Mouse (Mus musculus) frontal cortex, postnatal 36 days (tissue): ENCODE measurements around the gene Ltbp2.

Source experiments
- DNase-seq, 2 experiments: peaks; one replicate each; pipeline ENCODE4 v3.0.0; 2022; ENCODE audit warnings: low spot score in 2 of 2

Gene Ltbp2

GRCm38 (mm10) chr12:84806010-84806409 lies 70.3 kb downstream of the Ltbp2 start:
- DNase-seq = no peak

GRCm38 (mm10) chr12:84805228-84805842 lies 71.0 kb downstream of the Ltbp2 start:
- no peak for DNase-seq

- DNase-seq = no peak
Observed at GRCm38 (mm10) chr12:84802625-84803024, 73.7 kb downstream of the Ltbp2 start.

DNA sequence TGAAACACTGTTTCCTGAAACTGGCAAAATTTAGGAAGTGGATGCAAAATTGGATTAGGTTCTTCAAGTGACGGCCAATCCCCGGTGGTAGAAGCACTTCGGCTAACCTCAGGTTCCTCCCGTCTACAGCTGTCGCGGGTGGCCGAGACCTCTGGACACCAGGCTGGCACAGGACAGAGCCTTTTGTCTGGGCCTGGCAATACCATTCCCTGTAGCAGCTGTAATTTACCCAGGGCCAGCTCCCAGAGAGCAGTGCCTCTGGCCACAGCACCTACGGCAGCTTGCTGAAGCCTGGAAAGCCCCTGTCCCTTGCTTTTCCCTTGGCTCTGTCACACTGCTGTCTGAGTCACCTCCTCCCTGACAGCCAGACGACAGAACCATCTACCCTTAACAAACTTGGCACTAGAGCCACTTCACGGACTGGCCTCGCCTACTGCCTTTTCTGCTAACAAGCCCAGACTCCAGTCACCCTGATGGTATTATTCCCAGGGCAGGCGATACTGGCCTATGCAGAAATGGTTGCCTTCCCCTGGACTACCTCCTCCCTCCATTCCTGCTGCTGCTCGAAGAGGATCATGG lies 74.7 kb downstream of the Ltbp2 start:
- no peak for DNase-seq

- DNase-seq = no peak
Observed at GRCm38 (mm10) chr12:84800419-84800818, 75.9 kb downstream of the Ltbp2 start.

- DNase-seq = no peak
Observed at GRCm38 (mm10) chr12:84799086-84799485, 77.2 kb downstream of the Ltbp2 start.

- no peak for DNase-seq
Observed at GRCm38 (mm10) chr12:84794647-84795046, 81.7 kb downstream of the Ltbp2 start.

DNA sequence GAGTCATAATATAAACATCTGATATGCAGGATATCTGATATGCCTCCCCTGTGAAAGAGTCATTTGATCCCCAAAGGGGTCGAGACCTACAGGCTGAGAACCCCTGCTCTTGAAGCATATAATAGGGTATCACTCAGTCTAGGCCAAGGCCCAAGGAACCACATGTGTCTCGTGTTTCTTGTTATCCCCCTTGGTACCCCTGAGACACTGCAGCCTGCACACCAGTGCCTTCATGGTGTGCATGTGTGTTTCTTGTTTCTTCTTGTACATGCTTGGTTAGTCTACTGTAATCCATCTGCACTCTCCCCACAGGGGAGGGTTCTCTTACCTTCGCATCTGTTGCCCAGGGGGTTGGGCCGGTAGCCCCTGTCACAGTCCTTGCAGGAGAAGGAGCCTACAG lies 83.7 kb downstream of the Ltbp2 start:
- no peak for DNase-seq

DNA sequence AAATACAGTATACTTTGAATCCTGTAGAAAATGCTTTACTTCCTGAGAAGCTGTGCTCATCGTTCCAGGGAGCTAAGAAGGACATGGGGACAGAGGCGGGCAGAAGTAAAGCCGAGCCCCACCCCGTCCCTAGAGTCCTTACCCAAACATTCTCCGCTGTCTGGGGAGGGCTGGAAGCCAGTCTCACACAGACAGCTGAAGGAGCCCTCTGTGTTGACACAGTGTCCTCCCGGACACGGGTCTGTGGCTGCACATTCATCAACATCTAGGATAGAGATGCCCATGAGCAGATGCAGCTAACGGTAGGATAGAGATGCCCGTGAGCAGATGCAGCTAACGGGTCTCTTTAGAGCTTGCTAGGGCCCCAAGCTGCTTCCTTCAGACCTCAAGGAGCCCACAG lies 85.5 kb downstream of the Ltbp2 start:
- DNase-seq = no peak

- no peak for DNase-seq
Observed at GRCm38 (mm10) chr12:84786091-84786490, 90.2 kb downstream of the Ltbp2 start.

DNA sequence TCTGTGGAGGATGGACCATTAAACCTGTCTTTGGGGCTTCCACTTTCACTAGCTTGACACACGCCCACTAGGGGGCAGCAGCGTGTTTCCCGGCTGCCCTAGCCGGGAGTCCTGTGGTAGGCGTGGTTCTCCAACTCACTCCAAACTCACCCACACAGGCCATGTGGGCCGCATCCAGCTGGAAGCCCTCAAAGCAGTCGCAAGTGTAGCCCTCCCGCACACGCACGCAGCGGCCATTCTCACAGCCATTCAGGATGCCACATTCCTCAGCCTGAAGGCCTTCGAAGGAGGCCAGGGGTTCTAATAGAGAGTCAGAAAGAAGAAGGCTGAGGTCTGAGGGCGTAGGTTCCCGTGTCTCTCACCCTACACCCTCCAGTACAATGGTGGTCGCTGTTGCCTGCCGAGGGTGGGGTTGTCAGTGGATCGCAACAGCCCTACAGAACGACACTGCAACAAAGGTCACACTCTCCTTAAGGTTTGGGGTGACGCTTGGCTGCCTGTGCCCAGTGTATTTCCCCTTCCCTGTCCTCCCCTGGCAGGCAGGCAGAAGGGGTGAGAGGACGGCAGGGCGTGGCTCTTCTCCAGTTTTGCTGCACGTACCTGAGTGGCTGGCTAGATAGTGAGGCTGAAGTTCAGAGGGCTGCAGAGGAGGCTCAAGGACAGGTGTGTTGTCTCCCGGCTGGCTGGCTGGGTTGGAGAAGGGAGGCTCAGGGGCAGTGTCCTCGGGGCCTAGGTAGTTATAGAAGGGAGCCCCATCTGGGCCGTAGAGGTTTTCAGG lies 91.5 kb downstream of the Ltbp2 start:
- DNase-seq = peak; percentile 84 to 85

DNA sequence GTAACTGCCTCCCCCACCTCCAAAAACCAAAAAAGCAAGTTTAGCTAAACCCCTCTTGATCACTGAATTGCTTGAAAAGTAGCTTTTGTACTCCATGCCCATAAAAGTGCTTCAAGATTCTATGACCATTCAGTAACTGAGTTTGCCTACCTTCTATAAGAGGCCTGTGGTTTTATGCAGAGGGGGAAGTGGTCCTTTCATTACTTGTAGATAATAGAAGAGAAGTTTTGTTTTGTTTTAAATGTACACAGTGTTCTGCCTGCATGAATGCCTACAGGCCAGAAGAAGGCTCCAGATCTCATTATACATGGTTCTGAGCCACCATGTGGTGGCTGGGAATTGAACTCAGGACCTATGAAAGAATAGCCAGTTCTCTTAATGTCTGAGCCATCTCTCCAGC lies 100.1 kb downstream of the Ltbp2 start:
- DNase-seq = no peak

GRCm38 (mm10) chr12:84774376-84774775 lies 102.0 kb downstream of the Ltbp2 start:
- DNase-seq = no peak

DNA sequence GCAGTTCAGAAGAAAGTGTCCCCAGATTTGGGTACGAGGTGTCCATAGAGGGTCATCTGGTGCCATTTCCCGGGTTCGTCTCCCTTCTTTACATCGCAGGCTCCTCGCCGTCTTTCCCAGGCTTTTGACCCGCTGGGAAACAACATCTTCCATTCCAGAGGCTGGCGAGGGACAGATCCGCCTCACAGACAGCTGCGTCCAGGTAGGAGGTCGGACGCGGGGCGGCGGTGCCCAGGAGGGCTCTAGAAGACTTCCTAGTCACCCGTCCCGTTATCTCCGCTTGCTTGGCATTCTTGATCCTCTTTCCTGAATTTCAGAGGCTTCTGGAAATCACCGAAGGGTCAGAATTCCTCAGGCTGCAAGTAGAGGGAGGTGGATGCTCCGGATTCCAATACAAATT lies 102.9 kb downstream of the Ltbp2 start:
- DNase-seq = no peak

DNA sequence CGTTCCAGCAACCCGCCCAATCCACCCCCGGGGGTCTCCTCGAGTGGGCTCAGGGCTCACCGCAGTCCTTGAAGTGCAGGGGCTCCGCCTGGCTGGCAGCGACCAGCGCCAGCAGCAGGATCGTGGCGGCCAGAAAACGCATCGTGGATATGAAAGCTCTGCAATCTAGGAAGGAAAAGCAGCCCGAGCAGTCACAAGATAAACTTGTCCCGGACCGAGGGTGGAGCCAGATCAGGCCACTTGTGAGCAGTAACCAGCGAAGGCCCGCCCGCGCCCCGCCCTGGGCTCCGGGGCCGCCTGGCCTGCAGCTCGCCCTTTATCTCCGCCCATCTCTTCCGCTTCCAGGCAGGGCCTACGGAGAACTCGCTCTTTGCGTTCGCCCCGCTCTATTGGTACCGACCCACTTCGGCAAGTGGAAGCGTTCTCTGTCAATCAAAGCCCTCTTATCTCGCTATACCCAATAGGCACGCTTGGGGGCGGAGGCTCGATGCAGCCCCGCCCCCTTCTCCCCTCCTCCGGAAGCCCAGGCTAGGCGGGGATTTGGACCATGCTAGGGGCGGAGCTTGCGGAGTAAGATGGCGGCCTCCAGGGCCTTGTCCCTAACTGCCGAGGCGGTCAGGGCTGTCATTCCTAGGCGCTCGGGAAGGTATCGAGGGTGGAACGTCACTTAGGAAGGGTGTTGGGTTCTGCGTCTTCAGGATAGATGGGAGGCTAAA lies 103.4 kb downstream of the Ltbp2 start, which contains the start of the genes Npc2 and Isca2:
Gene Npc2 (minus strand): TSS at position 427 of the 716 bp plus-strand sequence.
Gene Isca2 (plus strand): TSS at position 526 of the 716 bp plus-strand sequence.
- peak; percentile 95 to 97 for DNase-seq

DNA sequence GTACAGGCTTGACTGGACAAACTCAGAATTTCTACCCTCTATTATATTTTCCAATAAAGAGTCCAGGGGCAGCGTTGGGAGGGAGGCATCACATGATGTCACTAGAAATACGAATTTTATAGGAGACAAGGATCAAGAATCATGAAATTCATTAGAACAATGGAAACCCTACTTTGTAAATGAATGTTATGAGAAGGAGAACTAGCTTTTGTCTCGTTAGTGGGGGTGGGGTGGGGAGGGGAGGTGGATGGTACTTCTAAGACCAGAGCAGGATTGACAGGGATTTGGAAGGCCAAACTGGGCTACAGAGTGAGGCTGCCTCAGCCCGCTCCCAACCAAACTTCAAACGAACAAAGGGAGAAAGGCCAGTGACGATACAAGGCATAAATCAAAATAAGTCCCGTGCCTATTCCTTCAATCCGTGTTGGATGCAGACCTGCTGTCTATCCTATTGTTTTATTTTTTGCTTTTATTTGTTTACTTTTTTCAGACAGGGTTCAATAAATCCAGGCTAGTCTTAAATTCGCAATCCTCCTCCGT lies 104.3 kb downstream of the Ltbp2 start:
- DNase-seq = no peak

DNA sequence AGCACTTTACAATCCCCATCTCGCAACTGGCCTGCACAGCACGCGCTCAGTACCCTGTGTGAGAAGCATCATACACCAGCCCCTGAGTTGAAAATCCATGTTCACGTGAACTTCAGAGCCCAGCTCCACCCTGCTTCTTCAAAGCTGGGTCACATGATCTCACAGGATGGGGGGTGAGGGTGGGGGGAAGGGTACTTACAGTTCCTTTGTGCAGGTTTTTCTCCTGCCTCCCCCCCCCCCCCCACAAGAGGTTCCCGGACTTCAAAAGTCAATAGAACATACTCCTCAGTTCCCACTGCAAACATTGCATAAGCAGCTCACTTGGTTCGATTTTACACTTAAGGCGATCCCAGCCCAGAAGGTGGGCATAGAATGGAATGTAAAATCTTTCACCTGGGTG lies 106.7 kb downstream of the Ltbp2 start:
- DNase-seq = no peak

GRCm38 (mm10) chr12:84767510-84767909 lies 108.8 kb downstream of the Ltbp2 start:
- no peak for DNase-seq

DNA sequence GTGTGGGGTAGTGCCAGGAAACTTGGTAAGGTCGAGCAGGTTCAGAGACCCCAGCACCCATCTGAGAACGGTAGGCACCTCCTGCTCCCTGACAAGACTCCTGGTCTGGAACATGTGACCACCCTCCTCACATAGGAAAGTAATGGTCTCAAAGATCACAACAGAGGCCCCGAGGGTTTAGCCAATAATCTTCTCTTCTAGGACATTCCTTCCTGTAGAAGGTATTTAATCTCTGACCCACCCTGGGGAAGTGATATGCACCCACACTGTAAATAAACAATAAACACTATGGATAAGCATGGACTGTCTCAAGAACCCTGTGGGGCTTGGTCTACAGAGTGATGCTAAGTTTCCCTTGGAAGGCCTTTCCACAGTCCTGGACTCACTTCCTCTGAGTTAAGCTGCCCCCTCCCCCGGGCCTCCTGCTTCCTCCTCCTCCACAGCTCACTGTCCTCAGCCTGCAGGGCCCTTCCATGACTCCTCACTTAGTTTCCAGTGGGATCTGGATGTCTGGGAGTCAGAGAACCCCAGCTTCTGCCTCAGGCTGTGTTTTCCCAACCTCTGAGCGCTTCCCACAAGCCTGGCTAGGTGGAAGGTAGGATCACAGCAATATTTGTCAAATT lies 110.1 kb downstream of the Ltbp2 start:
- no peak for DNase-seq

- DNase-seq = no peak
Observed at GRCm38 (mm10) chr12:84765506-84765905, 110.8 kb downstream of the Ltbp2 start.

DNA sequence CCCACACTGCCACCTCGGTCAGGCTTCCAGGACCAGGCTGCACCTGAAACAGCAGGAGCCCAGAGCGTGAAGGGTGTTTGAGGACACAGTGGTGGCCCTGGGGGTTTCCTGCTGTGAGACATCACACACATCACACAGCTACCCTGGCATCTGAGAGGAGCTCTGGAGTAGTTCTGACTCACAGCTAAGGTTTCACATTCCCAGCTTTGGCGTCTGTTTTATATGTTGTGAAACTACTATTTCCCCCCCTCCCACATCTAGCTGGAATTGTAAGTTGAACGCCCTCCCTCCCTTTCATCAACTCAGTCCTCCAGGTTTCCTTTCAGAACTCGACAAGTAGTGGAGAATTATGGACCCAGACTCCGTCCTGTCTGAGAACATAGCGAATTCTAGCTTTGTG lies 111.6 kb downstream of the Ltbp2 start:
- DNase-seq = no peak
